Mouse (Mus musculus): ENCODE measurements around the gene Tmem131. TPM values are rescaled to one million over a fixed set of nuclear protein-coding genes. Genes with fewer than 3 reads are reported as not detected.
"Not testable (repeated sequence)": the region's sequence is repeated elsewhere in the genome, so short reads cannot be mapped to it uniquely, and the experiment has no call there.

The Tmem131 gene
- polyA plus RNA-seq, 1 experiment from 2014 or later, result 12.3 TPM

DNA sequence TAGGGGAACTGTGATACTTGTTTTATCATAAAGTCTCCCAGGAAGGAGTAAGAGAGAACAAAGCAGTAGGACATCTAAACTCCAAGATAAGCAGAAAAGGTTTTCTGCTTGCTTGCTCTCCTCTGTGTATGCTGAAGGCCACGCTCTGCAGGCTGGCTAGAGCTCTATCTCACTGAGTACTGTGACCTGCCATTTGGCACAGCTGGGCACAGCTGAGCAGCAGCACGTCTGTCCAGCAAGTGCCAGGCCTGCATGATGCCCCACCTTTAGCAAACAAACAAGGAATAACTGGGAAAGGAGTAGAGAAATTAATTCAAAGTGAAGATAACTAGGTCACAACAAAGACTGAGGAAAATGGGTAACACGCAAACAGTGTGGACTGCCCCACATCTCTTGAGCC, 103.6 kb downstream of the Tmem131 start:
- Histone ChIP-seq H3K36me3 (peaks cover 45% of the 10 kb centered on the region), H3K4me3 (replicated peaks) (no peak overlapping the region), H3K4me1 (peaks cover 12% of the 10 kb centered on the region), H3K27me3 (no peaks in the 10 kb centered on the region), H3K27ac (no peak overlapping the region), H3K4me2 (no peak overlapping the region), H3K9me3 (replicated peaks) (no peaks in the 10 kb centered on the region), H3K9ac (no peak overlapping the region)
- no peak for ATAC-seq (replicated peaks; ENCODE audit: low FRiP score)
- WGBS, result 91% methylated on average over 3 of the region's 3 CpGs

DNA sequence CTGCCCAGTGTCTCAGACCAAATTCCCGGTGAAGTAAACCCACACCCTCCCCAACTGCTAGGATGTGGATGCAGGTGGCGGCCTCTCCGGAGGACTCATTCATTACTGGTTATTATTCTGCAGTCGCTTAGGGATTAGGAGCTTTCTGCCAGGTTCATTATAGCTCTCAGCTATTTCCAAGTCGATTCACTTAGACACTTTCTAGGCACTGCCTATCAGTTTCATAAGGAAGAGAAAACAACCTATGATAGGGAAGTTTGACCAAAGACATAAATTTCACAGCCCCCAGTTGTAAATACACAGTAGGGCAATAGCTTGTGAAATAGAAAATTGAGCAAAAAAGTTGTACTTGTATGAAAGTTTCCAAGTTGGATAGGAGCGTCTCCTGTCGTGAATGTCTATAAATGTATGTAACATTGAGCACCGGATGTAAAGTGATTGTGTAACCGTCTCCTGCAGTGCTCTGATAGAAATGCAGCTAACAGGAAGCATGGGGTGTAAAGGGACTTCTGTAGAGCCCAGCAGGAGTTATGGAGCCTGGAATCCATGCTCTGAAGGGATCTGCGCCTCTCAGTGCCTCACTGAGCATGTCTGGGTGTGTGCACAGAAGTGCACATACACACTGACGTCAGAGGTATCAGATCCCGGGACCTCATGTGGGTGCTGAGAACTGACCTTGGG, 107.1 kb downstream of the Tmem131 start:
- no peaks in the 10 kb centered on the region for H3K9me3 ChIP-seq (replicated peaks)
- no peak for ATAC-seq (replicated peaks; ENCODE audit: low FRiP score)
- 84% methylated on average over 12 of the region's 12 CpGs for WGBS
- H3K27me3 ChIP-seq, result no peaks in the 10 kb centered on the region
- no peak overlapping the region for H3K27ac ChIP-seq
- no peak overlapping the region for H3K9ac ChIP-seq
- H3K4me1 ChIP-seq, result no peaks in the 10 kb centered on the region
- H3K4me2 ChIP-seq, result no peak overlapping the region
- peaks cover 71% of the 10 kb centered on the region for H3K36me3 ChIP-seq
- H3K4me3 ChIP-seq (replicated peaks), result no peak overlapping the region

DNA sequence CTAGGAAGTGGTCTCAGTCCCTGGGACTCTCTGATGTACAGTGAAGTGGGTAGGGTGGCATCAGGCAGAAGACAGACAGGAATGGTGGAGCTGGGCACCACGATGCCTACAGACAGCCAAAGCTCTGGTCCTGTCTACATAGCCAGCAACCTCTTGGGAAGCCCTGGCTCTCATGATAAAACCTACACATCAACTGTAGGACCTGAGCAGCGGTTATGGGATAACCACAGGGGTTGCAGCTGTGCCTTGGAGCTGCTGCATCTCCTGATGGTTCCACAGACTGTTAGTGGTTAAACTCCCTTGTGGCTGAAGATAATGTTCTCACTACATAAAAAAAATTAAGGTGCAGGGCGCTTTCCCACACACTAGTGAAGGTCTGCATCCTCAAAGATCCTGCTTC, 107.9 kb downstream of the Tmem131 start:
- Histone ChIP-seq H3K36me3 (peaks cover 78% of the 10 kb centered on the region), H3K4me2 (no peak overlapping the region), H3K27ac (no peak overlapping the region), H3K9ac (no peak overlapping the region), H3K4me1 (no peaks in the 10 kb centered on the region), H3K9me3 (replicated peaks) (no peaks in the 10 kb centered on the region), H3K27me3 (no peaks in the 10 kb centered on the region), H3K4me3 (replicated peaks) (no peak overlapping the region)
- ATAC-seq (replicated peaks; ENCODE audit: low FRiP score), result no peak
- 93% methylated on average over 3 of the region's 3 CpGs for WGBS

DNA sequence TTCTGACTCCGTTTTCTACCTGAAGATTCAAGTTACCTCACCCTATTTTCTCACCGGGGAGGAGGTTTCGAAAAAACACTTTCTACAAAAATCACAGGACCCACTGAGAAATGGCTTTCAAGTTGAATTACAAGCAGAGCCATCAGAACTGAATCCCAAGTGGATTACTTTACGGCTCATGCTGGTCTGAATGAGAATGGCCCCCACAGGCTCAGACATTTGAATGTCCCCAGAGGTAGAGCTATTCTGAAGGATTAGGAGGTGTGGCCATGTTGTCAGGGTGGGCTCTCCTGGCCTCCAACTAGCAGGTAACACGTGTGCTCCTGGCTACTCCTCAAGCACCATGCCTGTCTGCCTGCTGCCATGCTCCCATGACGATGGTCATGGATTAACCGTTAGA, 109.4 kb downstream of the Tmem131 start:
- no peak for ATAC-seq (replicated peaks; ENCODE audit: low FRiP score)
- H3K27me3 ChIP-seq, result no peaks in the 10 kb centered on the region
- WGBS, result 89% methylated on average over 7 of the region's 7 CpGs
- peaks cover 71% of the 10 kb centered on the region for H3K36me3 ChIP-seq
- no peak overlapping the region for H3K27ac ChIP-seq
- no peak overlapping the region for H3K4me2 ChIP-seq
- H3K9ac ChIP-seq, result no peak overlapping the region
- no peaks in the 10 kb centered on the region for H3K9me3 ChIP-seq (replicated peaks)
- no peak overlapping the region for H3K4me3 ChIP-seq (replicated peaks)
- no peaks in the 10 kb centered on the region for H3K4me1 ChIP-seq

DNA sequence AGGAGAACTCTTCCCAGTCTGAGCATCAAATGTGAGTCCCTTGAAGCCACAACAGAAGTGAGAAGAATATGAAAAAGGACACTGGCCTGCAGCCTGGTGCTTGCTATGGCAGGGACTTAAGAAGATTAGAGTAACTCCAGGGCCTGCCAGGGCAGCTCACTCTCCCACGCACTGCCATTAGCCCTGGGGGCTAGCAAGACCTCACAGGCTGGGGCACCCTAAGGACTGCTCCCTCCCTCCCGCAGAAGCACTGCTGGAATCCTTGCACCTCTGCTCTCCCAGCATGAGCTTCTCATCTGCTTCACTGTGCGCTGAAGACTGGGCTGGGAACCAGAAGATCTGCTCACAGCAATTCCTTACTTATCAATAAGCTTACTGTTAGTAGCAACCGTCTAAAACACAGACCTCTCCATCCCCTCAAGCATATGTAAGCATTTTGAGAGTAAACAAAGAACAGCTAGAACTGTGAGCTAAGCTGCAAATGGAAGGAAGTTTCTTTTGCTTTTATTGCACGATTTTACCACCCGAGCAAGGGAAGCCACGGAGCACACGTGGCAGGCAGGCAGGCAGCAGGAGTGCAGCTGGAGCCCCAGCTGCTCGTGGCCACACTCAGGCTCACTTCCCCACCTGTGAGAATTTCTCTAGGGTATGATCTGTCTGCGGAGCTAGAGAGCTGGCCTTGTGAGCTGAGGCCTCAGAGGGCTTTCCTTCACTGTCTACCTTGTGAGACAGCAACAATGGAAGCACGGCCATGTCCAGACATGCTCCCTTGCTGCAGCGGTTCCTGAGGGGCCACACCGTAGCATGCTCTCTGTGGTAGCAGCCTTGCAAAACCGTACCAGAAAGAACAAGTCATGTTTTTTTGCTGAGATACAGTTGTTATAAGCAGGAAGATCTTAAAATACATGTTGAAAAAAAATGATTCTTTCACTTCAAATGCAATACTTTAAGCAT, 112.3 kb downstream of the Tmem131 start:
- Histone ChIP-seq H3K4me3 (replicated peaks) (no peak overlapping the region), H3K9ac (no peak overlapping the region), H3K36me3 (peaks cover 72% of the 10 kb centered on the region), H3K27me3 (no peaks in the 10 kb centered on the region), H3K4me2 (no peak overlapping the region), H3K9me3 (replicated peaks) (no peaks in the 10 kb centered on the region), H3K4me1 (no peaks in the 10 kb centered on the region), H3K27ac (peak overlapping the region; percentile 9; the same call in 1 of the 2 replicates)
- WGBS, result 69% methylated on average over 14 of the region's 14 CpGs
- ATAC-seq (replicated peaks; ENCODE audit: low FRiP score), result no peak

DNA sequence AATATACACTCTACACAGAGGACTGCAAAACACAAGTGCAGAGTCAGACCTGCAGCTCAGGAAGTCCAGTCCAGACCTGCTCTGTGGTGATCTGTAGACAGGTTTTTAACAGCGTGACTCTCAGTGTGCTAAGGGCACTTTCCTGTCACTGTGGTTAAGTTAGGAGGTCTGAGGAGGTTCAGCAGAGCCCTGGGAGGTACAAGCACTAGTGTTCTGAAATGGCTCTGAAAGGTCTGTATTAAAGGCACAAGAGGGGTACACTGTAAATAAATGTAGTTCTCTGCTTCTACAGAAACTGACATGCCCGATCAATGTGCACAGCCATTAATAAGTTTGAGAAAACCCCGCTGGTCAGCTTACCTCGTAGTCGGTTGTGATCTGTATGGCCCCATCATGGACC, 119.1 kb downstream of the Tmem131 start:
- Histone ChIP-seq H3K4me1 (no peaks in the 10 kb centered on the region), H3K36me3 (peaks cover 79% of the 10 kb centered on the region), H3K4me2 (no peak overlapping the region), H3K4me3 (replicated peaks) (no peak overlapping the region), H3K27ac (no peak overlapping the region), H3K27me3 (no peaks in the 10 kb centered on the region), H3K9me3 (replicated peaks) (no peaks in the 10 kb centered on the region), H3K9ac (no peak overlapping the region)
- ATAC-seq (replicated peaks; ENCODE audit: low FRiP score), result no peak
- WGBS, result 93% methylated on average over 5 of the region's 5 CpGs

DNA sequence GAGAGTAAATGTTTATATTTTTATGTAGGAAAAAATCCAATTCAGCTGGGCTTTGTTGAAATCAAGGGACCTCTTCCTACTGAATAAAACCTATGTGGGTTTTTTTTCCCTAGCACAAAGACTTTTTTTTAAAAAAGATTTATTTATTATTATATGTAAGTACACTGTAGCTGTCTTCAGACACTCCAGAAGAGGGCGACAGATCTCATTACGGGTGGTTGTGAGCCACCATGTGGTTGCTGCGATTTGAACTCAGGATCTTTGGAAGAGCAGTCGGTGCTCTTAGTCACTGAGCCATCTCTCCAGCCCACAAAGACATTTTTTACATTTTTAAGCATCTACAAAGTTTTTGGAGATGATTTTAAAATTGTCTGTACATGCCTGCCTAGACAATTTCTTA, 121.5 kb downstream of the Tmem131 start:
- H3K36me3 ChIP-seq, result peaks cover 87% of the 10 kb centered on the region
- H3K4me2 ChIP-seq; H3K27me3 ChIP-seq; ATAC-seq (replicated peaks; ENCODE audit: low FRiP score); H3K9me3 ChIP-seq (replicated peaks); H3K4me1 ChIP-seq; H3K4me3 ChIP-seq (replicated peaks); H3K9ac ChIP-seq; H3K27ac ChIP-seq: not testable (repeated sequence)
- 92% methylated on average over 4 of the region's 4 CpGs for WGBS

DNA sequence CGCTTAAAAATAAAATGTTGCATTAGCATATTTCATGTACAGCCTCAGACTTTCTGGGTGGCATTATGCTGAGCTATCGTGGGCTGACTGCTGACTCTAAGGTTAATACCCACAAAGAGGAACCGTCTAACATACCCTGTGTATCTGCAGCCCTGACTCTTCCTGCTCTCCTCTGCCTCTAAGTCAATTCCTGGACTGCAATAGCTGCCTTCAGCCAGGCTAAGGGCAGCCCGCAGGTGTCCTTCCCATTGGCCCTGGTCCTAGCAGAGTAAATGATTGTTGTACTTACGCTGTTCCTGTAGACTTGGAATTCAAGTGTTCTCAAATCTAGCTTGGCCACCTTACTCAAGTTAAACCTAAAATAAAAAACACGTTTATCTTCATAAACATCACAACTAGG, 128.3 kb downstream of the Tmem131 start:
- peaks cover 91% of the 10 kb centered on the region for H3K36me3 ChIP-seq
- 90% methylated on average over 6 of the region's 6 CpGs for WGBS

DNA sequence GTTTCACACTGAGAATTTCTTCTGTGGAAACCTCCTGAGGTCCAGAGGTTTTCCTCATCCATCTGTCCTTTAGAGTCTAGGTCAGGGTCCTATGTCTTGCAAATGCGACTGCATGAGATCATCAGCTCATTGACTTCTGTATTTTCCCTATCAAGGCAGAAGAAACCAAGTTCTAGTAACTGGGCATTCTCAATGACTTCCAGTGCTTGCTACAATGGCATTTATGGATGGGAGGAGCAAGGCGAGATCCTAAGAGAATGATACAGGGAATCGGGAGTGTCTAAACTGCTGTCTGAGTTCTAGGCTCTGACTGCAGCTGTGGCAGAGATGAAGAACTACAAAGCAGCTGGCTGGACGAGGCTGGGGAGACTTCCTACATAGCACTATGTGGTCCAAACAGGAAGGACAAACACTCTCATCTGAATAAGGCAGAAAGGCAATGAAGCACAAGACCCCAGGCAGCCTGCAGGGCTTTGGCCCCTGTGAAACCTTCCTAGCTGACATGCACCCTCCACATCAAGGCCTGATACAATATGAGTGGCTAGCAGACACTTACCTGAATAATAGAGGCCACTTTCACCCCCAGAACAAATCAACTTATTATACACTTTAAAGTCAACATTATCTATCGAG, 129.1 kb downstream of the Tmem131 start:
- Histone ChIP-seq H3K27ac (no peak overlapping the region), H3K9me3 (replicated peaks) (no peaks in the 10 kb centered on the region), H3K4me1 (no peaks in the 10 kb centered on the region), H3K36me3 (peaks cover 93% of the 10 kb centered on the region), H3K4me2 (no peak overlapping the region), H3K27me3 (no peaks in the 10 kb centered on the region), H3K4me3 (replicated peaks) (no peak overlapping the region), H3K9ac (no peak overlapping the region)
- WGBS, result 74% methylated on average over 5 of the region's 5 CpGs
- no peak for ATAC-seq (replicated peaks; ENCODE audit: low FRiP score)

More for the DNA sequence above, 128.3 kb downstream of the Tmem131 start:
- Histone ChIP-seq H3K27ac (no peak overlapping the region), H3K4me2 (no peak overlapping the region), H3K9me3 (replicated peaks) (no peaks in the 10 kb centered on the region), H3K4me3 (replicated peaks) (no peak overlapping the region), H3K4me1 (no peaks in the 10 kb centered on the region), H3K9ac (no peak overlapping the region), H3K27me3 (no peaks in the 10 kb centered on the region)
- ATAC-seq (replicated peaks; ENCODE audit: low FRiP score), result no peak

DNA sequence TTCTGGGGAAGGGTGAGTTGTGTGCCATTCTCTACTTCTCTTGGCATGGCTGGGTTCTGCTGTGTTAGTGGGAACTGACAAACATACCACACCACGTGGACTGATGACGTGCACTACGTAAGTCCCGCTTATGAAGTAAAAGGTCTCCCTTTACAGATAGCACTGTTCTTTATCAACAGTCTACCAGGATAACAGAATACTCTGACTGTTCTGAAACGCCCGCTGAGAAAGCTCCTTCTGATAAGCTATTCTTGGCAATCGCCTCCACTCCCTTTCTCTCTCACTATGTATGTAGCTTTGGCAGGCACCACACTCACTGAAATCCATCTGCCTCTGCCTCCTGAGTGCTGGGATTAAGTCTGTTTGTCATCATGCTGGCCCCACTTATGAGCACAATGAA, 130.1 kb downstream of the Tmem131 start:
- no peak for ATAC-seq (replicated peaks; ENCODE audit: low FRiP score)
- H3K36me3 ChIP-seq, result peaks cover 92% of the 10 kb centered on the region

DNA sequence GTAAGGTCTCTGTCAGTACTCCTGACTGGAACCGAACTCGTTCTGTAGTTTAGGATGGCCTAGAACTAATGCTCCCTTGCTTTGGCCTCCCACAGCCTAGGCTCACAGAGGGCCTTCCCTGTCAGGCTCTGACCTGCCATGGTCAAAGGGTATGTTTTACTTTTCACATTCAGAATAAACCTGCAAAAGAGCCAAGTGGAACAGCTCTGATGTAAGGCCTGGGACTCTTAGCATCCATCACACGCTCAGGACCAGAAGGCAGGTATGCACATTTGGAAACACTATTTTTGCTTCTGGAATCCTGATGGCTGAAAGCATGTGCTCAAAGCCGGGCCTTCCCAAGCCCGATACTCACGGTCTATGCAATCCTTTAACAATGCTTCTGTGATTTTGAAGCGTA, 131.7 kb downstream of the Tmem131 start:
- Histone ChIP-seq H3K4me1 (no peaks in the 10 kb centered on the region), H3K4me3 (replicated peaks) (no peak overlapping the region), H3K27ac (no peak overlapping the region), H3K27me3 (no peaks in the 10 kb centered on the region), H3K9me3 (replicated peaks) (no peaks in the 10 kb centered on the region), H3K36me3 (peaks cover 92% of the 10 kb centered on the region), H3K9ac (no peak overlapping the region), H3K4me2 (no peak overlapping the region)
- 95% methylated on average over 7 of the region's 7 CpGs for WGBS
- ATAC-seq (replicated peaks; ENCODE audit: low FRiP score), result no peak

More for the DNA sequence above, 130.1 kb downstream of the Tmem131 start:
- H3K27me3 ChIP-seq, result no peaks in the 10 kb centered on the region
- no peak overlapping the region for H3K27ac ChIP-seq
- no peaks in the 10 kb centered on the region for H3K9me3 ChIP-seq (replicated peaks)
- no peak overlapping the region for H3K4me2 ChIP-seq
- no peak overlapping the region for H3K4me3 ChIP-seq (replicated peaks)
- 84% methylated on average over 7 of the region's 7 CpGs for WGBS
- H3K9ac ChIP-seq, result no peak overlapping the region
- H3K4me1 ChIP-seq, result no peaks in the 10 kb centered on the region
